Mouse (Mus musculus) kidney, adult 18-20 months (tissue): ENCODE data around the gene Crybg2.
A peak's percentile ranks its signal among the peaks of the same experiment; 100 is the strongest.

Source experiments
- DNase-seq: peaks from one replicate; pipeline ENCODE4 v3.0.0; 2021

Gene Crybg2

GRCm38 (mm10) chr4:134096120-134096519 is 35.5 kb downstream of the Crybg2 start:
- DNase-seq, result no peak

- no peak for DNase-seq
Measured at GRCm38 (mm10) chr4:134097015-134097608, 36.5 kb downstream of the Crybg2 start.

- DNase-seq, result no peak
Measured at GRCm38 (mm10) chr4:134098628-134099027, 38.0 kb downstream of the Crybg2 start.

GRCm38 (mm10) chr4:134100245-134100644 is 39.6 kb downstream of the Crybg2 start:
- no peak for DNase-seq

- DNase-seq, result peak; percentile 89
Measured at GRCm38 (mm10) chr4:134101979-134102741, 41.5 kb downstream of the Crybg2 start, which contains the start of gene Ubxn11. Ubxn11 (plus strand) TSS chr4:134102570.

- no peak for DNase-seq
Measured at GRCm38 (mm10) chr4:134102742-134103119, 42.1 kb downstream of the Crybg2 start.

GRCm38 (mm10) chr4:134106105-134106504 is 45.5 kb downstream of the Crybg2 start:
- no peak for DNase-seq

- no peak for DNase-seq
Measured at GRCm38 (mm10) chr4:134107730-134108129, 47.1 kb downstream of the Crybg2 start.

- no peak for DNase-seq
Measured at GRCm38 (mm10) chr4:134108196-134108595, 47.6 kb downstream of the Crybg2 start.

GRCm38 (mm10) chr4:134110653-134111052 is 50.0 kb downstream of the Crybg2 start:
- DNase-seq, result no peak

- no peak for DNase-seq
Measured at GRCm38 (mm10) chr4:134112403-134112802, 51.8 kb downstream of the Crybg2 start.

GRCm38 (mm10) chr4:134113356-134113994 is 52.9 kb downstream of the Crybg2 start:
- DNase-seq, result no peak

- DNase-seq, result no peak
Measured at GRCm38 (mm10) chr4:134114038-134114437, 53.4 kb downstream of the Crybg2 start.

- no peak for DNase-seq
Measured at GRCm38 (mm10) chr4:134115215-134116144, 54.9 kb downstream of the Crybg2 start.

- DNase-seq, result no peak
Measured at GRCm38 (mm10) chr4:134116501-134116900, 55.9 kb downstream of the Crybg2 start.

- DNase-seq, result no peak
Measured at GRCm38 (mm10) chr4:134117012-134117411, 56.4 kb downstream of the Crybg2 start.

- DNase-seq, result no peak
Measured at GRCm38 (mm10) chr4:134118126-134118800, 57.6 kb downstream of the Crybg2 start.

GRCm38 (mm10) chr4:134119042-134119441 is 58.4 kb downstream of the Crybg2 start:
- no peak for DNase-seq

GRCm38 (mm10) chr4:134119644-134120043 is 59.0 kb downstream of the Crybg2 start:
- no peak for DNase-seq

GRCm38 (mm10) chr4:134120192-134120805 is 59.7 kb downstream of the Crybg2 start:
- DNase-seq, result no peak

GRCm38 (mm10) chr4:134120916-134121315 is 60.3 kb downstream of the Crybg2 start:
- no peak for DNase-seq

GRCm38 (mm10) chr4:134121571-134121970 is 61.0 kb downstream of the Crybg2 start:
- DNase-seq, result no peak
